8 mouse cellular contexts compared by ENCODE assay signal in genomic region chr11:8457951-8458350, GRCm38 (mm10).
DNase-seq lines count a peak whose midpoint lies in the region; ATAC-seq lines count a peak whose summit lies in the region.

No protein-coding gene starts in this region.

- 0 out of 2 replicates have a peak overlapping the region, but pooled peaks have one; percentile 18 for H3K9ac ChIP-seq in kidney, embryonic 16.5 days (replicated peaks; ENCODE audit: low read length)

- peak; percentile 92 for DNase-seq in heart, adult 11 months
- DNase-seq in heart, adult 9 months (ENCODE audit: low spot score in 2 of 2): no peak
- peak; percentile 55 to 56 for DNase-seq in right cerebral cortex, postnatal 10 days (ENCODE audit: low spot score in 2 of 2)
- no peak for DNase-seq in right cerebral cortex, adult 18-20 months
- DNase-seq in adrenal gland, adult 2 months: no peak
- no peak for DNase-seq in urinary bladder, postnatal 25 days (ENCODE audit: low spot score)

- no peaks in the 10 kb centered on the region for H3K9me3 ChIP-seq in kidney, embryonic 16.5 days (ENCODE audit: low read length)

- WGBS in kidney, embryonic 16.5 days: 34% methylated on average over 5 of the region's 5 CpGs

- no peak overlapping the region for H3K4me3 ChIP-seq in kidney, embryonic 16.5 days (ENCODE audit: low read length)

- H3K4me1 ChIP-seq in kidney, embryonic 16.5 days (ENCODE audit: insufficient read depth, low read length): peaks cover 43% of the 10 kb centered on the region

- peak overlapping the region; percentile 59 for H3K27ac ChIP-seq in kidney, embryonic 16.5 days (ENCODE audit: low read length)

- peak; percentile 58; the same call in 1 of the 2 replicates for ATAC-seq in kidney, embryonic 16.5 days (ENCODE audit: low FRiP score, low TSS enrichment)
- no peak for ATAC-seq in cerebellum, adult (ENCODE audit: insufficient number of reproducible peaks, low FRiP score, low TSS enrichment)

- peaks cover 14% of the 10 kb centered on the region for H3K36me3 ChIP-seq in kidney, embryonic 16.5 days (ENCODE audit: insufficient read depth, low read length)

- H3K27me3 ChIP-seq in kidney, embryonic 16.5 days (ENCODE audit: insufficient read depth, low read length): no peaks in the 10 kb centered on the region

- H3K4me2 ChIP-seq in kidney, embryonic 16.5 days (replicated peaks; ENCODE audit: low read depth, low read length): no peak overlapping the region

Comparison
In these comparisons a context has a peak if more than half of its experiments do, and no peak if none do; other contexts are left out.
1. DNase-seq: peak in heart, adult 11 months (single experiment) and right cerebral cortex, postnatal 10 days (2 of 2); none in heart, adult 9 months (0 of 2), right cerebral cortex, adult 18-20 months (single experiment), adrenal gland, adult 2 months (single experiment) and urinary bladder, postnatal 25 days (single experiment).